Mouse (Mus musculus) liver, embryonic 14.5 days (tissue): Measurements from ENCODE around the gene Ccng1. TPM values are rescaled to one million over a fixed set of nuclear protein-coding genes. Genes with fewer than 3 reads are reported as not detected.

Experiments
- polyA plus RNA-seq, 2 experiments: library from polyadenylated mRNA; depleted of rRNA in 1 of 2; stranded (reverse) in 1 of 2; unstranded in 1 of 2; fragments of >200 nt; fragmentation: Nextera tagmentation in 1 of 2; extraction: Ambion mirVana in 1 of 2; gene quantifications; 2 replicates each; pipeline versions ENCODE4 v1.2.1 to v1.2.3; 2012 to 2014

Gene Ccng1
- polyA plus RNA-seq, 2 experiments, result 6.7 to 20.4 TPM

Other genes starting within 250 kb of the Ccng1 start
- 21.9 and 30.3 TPM in 2 replicates for gene Mat2b, start 60.1 kb downstream of the Ccng1 start, polyA plus RNA-seq (2012; rRNA removed)
- 58.2 and 61.4 TPM in 2 replicates for gene Mat2b, start 60.1 kb downstream of the Ccng1 start, polyA plus RNA-seq (2014; fragmentation: Nextera tagmentation; extraction: Ambion mirVana)
- 23.1 and 31.0 TPM in 2 replicates for gene Hmmr, start 21.9 kb downstream of the Ccng1 start, polyA plus RNA-seq (2012; rRNA removed)
- gene Hmmr, start 21.9 kb downstream of the Ccng1 start, polyA plus RNA-seq (2014; fragmentation: Nextera tagmentation; extraction: Ambion mirVana), result 56.0 and 58.7 TPM in 2 replicates
- gene Nudcd2, start 21.6 kb downstream of the Ccng1 start, polyA plus RNA-seq (2012; rRNA removed), result 21.0 and 29.2 TPM in 2 replicates
- 79.6 and 82.8 TPM in 2 replicates for gene Nudcd2, start 21.6 kb downstream of the Ccng1 start, polyA plus RNA-seq (2014; fragmentation: Nextera tagmentation; extraction: Ambion mirVana)